Mouse (Mus musculus): ENCODE data around the gene Tor1aip2.

- no peak for TF ChIP-seq CTCF (conservative IDR thresholded peaks at IDR 0.05; ENCODE audit: insufficient read depth, insufficient read length, low read depth, low read length)
- TF ChIP-seq POLR2A (IDR thresholded peaks at IDR 0.05; ENCODE audit: low read depth, low read length), result no peak
Measured at GRCm38 (mm10) chr1:156111728-156112127, 76.5 kb downstream of the Tor1aip2 start.
